Mouse (Mus musculus) megakaryocyte, adult 5-6 weeks (primary cell): Measurements from ENCODE around the gene Abhd17c. TPM values are rescaled to one million over a fixed set of nuclear protein-coding genes. Genes with fewer than 3 reads are reported as not detected.
A peak's percentile ranks its signal among the peaks of the same experiment; 100 is the strongest.
"Not testable (repeated sequence)": the region's sequence is repeated elsewhere in the genome, so short reads cannot be mapped to it uniquely, and the experiment has no call there.

Source experiments
- ATAC-seq: 2 replicates; pipeline ENCODE4 v1.8.0; 2016; ENCODE audit warnings: mild to moderate bottlenecking, inconsistent platforms; ENCODE audit not compliant: poor library complexity, severe bottlenecking
- total RNA-seq, 2 experiments: library from RNA; stranded (forward) in 1 of 2; stranded (reverse) in 1 of 2; fragments of 153-499, 151-499 nt in 1 of 2; fragments of 221-1000, 200-1000 nt in 1 of 2; gene quantifications; 2 replicates each; pipeline versions ENCODE4 v1.2.3 to v1.2.4; 2015 to 2017

The Abhd17c gene
- 21.8 and 23.1 TPM in 2 replicates for total RNA-seq (2015)
- 14.8 and 16.2 TPM in 2 replicates for total RNA-seq (2017)

DNA sequence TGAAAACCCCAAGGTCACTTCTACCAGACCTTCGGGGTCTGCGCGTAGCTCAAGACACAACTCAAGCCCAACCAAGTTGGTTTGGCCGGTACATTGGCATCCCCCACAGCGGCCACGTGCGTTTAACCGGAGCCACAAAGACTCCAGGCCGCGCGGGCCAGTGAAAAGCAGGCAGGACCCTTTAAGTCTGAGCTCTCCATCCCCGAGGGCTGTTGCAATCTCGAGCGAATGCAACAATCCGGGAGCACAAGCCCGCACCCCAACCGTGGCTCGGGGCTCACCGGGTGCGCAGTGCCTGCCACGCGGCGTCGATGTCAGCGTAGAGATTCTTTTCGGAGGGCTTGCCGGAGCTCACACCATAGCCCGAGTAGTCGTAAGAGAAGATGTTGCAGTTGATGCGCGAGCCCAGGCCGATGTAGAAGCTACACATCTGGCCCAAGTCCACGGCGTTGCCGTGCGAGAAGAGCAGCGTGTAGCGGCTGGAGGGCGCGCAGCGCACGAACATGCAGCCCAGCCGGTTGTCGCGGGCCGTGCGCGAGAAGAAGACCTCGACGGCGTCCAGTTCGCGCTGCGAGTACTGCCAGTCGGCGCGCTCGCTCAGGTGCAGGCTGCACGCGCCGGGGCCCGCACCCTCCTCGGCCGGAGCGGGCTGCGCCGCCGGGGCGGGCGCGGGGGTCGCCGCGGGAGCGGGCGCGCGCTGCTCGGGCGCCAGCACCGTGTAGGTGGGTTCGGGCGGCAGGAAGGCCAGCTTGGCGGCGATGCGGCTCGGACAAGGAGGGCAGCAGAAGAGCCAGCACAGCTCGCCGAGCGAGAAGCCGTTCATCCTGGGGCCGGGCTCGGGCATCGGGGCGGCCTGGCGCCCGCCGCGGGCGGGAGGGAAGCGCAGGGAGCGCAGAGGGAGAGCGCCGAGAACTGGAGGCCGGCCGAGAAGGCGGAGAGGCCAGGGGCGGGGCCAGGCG, at the start of gene Abhd17c:
Gene Abhd17c (minus strand): TSS at position 893 of the 959 bp plus-strand sequence.
- peak; percentile 50 for ATAC-seq

DNA sequence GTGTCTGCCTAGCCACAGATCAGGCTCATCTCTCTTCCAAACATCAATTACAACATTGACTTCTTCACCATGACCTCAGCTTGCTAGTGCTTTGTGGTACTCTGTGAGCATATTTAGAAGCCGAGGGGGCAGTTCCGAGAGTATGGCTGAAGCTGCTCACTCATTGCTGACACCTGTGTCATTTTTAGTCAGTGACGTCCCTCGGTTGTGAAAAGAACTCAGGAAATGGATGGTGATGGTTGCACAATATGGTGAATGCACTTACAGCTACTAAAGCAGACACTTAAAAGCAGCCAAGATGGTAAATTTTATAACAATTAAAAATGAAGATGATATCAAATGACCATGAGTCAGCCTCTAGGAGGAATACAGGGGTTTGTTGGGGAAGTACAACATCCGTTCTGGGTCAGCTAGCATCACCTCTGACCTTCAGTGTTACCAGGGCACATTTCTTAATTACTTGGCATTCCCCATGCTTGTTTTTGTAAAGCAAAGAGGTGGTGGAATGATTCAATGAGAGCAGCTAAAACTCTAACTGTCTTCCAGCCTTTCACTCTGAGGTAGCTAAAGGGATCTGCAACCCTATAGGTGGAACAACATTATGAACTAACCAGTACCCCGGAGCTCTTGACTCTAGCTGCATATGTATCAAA, 45.6 kb upstream of the Abhd17c start:
- peak; percentile 85 for ATAC-seq

DNA sequence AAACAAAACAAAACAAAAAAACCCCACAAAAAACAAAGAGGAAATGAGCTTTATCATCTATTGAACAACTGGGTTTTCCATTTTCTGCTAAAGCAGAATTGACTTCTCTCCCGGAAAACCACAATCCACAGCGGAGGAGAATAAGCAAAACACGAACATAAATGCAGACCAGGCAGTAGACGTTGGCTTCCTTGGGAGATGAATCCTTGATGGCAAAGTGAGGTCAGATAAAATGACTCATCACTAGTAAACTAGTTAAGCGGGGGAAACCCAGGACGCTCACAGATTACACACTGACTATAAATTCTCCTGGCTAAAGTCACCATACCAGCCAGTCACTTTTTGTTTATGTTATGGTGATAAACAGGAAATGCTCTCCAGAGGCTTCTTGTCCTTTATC, 44.5 kb upstream of the Abhd17c start:
- no peak for ATAC-seq

DNA sequence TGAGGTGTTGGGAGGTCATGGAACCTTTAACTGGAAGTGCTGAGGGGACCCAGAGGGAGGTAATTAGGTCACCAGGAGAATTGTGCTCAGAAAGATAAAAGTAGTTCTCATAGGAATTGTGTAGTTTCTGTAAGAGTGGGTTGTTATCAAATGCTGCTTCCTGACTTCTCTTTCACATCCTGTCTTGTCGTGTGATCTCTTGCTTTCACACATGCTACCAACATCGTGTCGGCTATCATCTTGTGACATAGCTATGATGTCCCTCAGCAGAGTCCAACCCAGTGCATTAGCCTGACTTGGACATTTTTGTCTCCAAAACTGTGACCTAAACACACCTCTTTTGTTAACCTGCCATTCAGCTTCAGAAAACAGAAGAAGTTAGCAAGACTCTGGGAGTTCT, 40.6 kb upstream of the Abhd17c start:
- ATAC-seq, result no peak

DNA sequence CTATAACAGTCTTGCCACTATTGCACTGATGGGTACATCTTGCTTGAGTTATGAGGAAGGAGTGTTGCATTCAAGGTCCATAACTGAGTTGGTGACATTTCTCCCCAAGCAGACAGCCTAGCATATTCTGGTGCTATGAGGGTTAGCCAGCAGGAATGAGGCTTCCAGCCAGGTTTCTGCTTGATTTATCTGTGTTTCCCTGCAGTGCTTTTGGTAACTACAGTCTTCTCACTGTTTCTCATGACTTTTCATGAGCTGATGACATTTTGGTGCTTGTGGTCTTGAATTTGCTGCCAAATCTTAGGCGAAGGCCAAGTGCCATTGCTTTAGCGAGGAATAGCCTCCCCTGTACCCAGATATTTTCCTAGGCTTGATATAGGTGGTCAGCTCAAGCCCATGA, 39.8 kb upstream of the Abhd17c start:
- no peak for ATAC-seq

DNA sequence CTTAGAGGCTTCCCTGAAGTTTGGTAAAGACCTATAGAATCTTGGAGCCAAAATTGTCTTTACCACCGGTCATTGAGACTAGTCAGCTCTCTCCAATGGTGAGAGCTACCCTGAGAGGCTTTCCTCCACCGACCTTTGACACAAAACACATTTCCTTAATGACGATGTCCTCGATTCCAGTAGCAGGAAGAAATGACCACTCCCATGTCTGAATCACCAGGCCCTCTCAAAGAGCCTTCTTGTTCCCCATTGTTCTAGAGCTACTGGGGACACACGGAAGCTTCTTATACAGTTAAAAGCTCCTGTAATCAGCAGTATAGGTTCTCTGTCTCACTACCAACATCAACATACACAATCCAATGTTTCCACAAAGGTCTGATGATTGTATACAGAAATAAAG, 36.5 kb upstream of the Abhd17c start:
- no peak for ATAC-seq

DNA sequence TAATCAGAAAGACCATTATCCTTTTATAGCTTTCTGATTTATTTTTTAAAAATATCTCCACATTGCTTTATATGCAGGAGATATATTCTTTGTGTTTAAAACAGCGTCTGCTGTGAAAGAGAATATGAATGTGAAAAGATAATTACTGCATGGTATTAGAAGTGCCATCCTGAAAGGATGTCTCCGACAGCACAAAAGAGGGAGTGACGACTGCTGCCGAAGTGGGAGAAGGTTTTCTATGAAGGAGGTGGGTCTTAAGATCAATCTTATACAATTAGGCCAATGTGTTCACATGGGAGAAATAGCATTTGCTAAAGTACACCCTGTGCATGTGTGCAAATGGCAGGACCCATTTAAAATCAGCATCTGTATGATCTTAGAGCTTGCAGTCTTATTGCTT, 33.5 kb upstream of the Abhd17c start:
- no peak for ATAC-seq

DNA sequence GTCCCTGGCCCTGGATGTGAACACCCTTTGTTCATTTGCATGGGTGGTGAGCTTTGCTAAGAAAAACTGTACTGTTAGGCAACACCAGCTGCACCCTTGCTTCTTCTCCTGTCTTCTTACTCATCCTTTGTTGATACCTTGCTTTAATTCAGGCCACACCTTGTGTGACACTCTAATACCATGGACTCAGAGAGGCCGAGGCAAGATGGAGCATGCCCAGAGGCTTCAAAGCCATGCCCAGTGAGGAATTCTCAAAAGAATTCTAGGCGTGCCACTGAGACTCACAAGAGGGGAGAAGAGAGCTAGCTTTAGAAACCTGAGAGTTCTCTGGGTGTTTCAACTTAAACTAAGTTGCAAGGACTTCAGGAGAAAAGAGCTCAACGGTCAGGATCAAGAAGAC, 33.0 kb upstream of the Abhd17c start:
- ATAC-seq, result no peak

DNA sequence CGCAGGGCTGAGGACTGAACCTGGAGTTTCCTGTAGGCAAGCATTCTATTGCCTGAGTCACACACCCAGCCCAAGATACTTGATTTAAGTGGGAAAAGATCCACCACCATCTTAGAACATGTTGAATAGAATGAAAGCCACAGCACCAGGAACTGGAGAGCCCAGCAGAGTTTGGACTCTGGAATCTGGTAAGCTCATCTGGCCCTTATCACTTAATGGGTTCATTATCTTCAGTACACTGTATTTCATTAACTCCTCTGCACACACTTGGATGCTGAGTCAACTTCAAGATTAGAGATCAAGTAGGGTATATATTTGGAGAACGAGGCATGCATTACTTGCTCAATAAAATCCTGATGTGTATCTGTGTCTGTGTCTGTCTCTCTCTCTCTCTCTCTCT, 27.1 kb upstream of the Abhd17c start:
- not testable (repeated sequence) for ATAC-seq

DNA sequence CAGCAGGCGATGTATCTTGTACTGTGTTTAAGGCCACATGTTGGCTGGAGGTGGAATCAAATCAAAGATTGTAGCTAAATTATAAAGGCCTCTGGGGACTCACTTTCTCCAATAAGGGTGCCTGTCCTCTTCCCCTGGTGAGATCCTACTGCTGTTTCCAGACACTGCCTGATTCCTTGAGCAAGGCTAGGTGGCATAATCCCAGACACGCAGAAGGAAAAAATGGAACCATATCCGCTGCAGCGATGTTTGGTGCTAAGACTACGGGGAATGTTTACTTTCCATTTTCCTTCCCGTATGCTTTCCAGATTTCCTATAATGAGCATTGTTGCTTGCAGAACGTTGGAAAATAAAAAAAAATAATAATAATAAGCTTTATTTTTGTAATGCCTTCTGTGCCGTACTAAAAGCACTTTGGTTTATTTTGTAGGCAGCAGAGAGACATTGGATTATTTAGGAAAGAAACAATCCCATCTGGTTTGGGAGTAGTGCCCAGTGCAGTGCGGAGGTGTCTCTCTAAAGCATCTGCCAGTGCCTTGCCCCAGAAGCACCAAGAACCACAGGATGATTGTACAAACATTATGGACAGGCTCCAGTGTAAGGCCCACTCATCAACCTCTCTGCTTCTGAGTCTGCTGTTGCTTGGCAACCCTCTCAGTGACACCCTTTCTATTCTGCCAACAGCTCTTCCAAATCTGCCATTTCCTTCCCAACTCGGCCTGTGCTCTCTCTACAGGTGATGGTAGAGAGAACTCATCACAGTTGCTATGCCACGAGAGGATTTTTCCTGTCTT, 23.2 kb upstream of the Abhd17c start:
- no peak for ATAC-seq

DNA sequence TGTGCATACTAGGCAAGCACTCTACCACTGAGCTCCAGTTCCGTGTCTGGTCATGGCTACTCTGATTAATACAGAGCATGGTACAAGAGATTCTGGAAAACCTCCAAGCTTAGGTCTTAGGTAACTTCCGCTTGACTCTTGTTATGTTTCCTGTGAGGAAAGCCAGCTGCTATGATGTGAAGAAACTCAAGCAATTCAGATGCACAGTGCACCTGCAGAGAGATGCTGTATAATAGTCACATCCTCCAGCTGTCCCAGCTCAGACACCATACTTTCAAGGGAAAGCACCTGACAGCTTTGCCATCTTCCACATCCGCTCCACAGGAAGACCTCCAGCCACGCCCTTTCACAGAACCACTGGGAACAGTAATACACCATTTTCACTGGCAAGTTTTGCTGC, 21.7 kb upstream of the Abhd17c start:
- ATAC-seq, result peak; percentile 79

DNA sequence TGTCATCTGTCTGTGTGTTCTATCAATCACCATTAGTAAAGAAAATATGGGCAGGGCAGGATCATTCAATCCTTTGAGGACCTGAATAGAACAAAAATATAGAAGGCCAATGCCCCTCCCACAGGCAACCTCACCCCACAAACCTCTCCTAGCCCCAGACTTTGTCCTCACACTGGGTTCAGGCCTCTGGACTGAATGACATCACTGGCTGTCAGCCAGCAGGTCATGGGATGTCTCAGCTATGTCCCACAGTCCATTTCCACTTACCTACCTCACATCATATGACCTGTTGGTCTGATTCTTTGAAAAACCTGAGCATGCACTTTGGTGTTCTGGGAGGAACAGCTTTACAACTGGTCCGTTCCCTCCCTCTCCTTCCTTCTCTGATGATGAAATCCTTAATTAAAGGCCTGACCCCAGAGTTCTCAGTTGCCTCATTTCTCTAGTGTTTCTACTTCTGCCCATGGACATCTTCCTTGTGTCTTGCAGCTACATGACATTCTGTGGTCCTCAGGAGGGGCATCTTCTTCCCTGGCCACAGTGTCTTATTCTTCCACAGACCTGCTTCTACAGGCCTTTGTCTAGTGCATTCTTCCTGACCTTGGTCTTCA, 19.6 kb upstream of the Abhd17c start:
- ATAC-seq, result peak; percentile 29; the same call in 1 of the 2 replicates

DNA sequence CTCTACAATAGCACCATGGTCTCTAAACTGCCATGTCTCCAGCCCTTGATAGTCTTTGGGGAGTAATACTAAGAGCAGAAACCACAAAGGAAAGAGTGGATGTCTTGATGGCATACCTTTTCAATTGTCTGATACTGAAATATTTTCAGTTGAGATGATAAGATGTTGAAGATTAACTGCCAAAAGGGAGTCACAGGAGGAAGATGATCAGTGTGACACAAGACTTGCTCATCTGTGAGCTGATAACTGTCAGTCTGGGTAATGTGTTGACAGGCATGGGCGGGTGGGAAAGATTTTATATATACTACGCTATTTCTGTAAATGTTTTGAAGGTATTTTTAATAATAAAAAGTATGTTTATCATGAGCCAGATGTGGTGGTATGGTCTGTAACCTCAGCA, 16.7 kb upstream of the Abhd17c start:
- ATAC-seq, result no peak

DNA sequence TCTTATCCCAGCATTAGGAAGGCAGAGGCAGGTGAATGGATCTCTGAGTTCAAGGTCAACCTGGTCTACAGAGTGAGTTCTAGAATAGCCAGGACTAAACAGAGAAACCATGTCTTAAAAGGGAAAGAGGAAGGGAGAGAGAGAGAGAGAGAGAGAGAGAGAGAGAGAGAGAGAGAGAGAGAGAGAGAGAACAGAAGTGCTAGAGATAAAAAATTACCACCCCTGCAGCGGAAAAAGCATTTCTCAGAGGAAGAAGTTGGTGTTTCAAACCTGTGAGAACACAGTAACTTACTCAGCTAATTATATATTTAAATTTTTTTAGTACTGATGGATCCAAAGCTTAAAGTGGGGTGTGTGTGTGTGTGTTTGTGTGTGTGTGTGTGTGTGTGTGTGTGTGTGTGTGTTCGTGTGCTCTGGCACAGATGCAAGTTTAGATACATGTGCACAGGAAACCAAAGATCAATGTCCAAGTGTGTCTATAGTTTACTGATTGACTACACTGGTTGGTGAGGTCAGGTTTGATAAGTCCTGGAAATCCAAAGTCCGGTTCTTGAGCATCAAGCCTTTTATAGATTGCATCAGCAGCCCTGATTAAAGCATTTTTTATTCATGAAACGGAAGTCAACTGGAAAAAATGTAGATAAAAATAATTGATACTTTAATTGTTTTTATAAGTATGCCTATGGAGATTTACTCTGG, 15.2 kb upstream of the Abhd17c start:
- no peak for ATAC-seq

DNA sequence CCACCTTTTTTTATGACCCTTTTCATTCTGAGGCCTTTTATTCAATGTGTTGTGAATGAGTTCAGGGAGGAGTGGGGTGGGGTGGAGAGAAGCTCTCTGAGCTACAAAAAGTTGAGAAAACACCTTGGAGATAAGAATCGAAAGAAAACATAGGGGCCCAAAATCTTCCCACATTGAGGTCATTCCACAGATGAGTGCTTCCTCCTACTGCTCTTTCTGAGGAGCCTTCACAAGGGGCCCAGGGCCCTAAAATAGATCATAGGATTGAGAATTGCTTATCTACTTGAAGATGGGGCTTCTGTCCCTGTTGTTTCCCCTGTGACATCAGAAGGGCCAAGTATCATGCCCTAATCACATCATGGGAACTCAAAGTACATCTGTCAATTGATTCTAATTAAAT, 14.3 kb upstream of the Abhd17c start:
- no peak for ATAC-seq

DNA sequence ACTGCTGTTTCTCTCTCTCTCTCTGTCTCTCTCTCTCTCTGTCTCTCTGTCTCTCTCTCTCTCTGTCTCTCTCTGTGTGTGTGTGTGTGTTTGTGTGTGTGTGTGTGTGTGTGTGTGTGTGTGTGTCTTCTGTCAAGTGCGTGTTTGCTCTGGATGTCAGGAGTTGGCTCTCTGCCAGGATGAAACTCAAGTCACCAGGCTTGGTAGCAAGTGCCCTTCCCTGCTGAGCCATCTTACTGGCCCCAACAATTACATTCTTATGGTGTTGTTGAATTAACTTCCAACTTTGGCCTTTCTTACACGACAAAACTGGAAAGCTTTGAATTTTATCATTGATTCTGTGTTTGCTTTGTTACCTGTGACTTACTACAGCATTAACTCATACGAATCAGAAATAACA, 13.6 kb upstream of the Abhd17c start:
- no peak for ATAC-seq

DNA sequence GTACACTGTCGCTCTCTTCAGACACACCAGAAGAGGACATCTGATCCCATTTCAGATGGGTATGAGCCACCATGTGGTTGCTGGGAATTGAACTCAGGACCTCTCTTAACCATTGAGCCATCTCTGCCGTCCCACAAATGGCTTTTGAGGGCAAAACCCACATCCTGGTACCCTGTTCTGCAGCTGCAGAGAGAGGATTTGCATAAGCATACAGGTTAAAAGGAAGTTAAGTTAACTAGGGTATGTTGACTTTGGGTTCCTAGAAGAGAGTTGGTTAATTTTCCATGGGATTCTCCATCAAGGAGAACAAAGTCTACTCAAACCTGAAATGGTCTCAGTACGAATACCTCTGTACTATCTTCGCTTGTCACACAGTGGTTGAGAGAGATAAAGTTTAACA, 13.2 kb upstream of the Abhd17c start:
- ATAC-seq, result peak; percentile 58

DNA sequence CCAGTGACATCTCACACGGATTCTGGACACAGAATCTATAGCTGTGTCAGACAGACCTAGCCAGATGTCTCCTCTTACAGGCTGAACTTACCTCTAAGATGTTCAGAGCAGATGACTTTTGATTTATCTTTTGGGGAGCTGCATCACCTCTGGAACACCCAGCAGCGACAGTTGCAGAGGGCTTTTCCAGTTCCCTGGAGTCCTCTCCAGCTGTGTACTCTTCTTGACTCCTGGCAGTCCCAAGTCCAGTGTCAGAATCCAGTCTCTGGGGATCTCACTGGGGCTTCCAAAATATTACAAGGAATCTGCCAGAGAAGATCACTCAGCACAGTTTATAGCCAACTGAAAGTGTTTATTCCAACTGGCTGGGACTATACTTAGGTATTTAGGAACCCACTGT, 12.7 kb upstream of the Abhd17c start:
- no peak for ATAC-seq

DNA sequence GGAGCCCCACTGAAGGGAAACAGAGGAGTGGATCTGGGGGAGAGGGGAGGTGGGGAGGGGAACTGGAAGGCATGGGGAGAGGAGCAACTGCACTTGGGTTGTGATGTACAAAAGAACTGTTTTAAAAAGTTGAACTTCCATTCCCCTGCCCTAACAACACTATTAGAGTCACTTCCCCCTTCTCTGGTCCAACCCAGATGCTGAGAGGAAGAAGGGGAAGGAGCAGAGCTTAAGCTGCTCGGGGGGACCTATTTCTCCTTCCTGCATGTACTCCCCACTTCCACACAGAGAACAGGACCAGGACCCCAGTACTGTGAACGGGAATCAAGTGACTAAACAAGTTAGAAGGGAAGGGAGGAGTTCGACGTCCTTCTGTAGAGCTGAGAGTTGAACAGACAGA, 11.9 kb upstream of the Abhd17c start:
- ATAC-seq, result peak; percentile 92

DNA sequence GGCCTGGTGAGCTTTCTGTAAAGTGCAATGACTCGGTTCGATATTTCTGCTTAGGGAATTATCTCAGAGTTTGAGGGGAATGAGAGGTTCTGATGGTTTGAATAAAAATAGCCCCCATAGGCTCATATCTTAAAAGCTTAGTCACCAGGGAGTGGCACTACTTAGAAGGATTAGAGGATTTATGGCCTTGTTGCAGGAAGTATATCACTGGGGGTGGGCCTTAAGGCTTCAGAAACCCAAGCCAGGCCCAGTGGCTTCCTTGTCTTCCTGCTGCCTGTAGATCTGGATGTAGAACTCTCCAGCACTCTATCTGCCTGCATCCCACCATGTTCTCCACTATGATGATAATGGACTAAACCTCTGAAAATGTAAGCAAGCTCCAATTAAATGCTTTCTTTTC, 7.7 kb upstream of the Abhd17c start:
- no peak for ATAC-seq
